Mouse (Mus musculus) midbrain, embryonic 13.5 days (tissue): Measurements from ENCODE around the gene Tssk6. TPM values are rescaled to one million over a fixed set of nuclear protein-coding genes. Genes with fewer than 3 reads are reported as not detected.

ENCODE experiments used
- ATAC-seq: fragments of 200-750 bp; cut with Nextera tagmentation; 2 replicates; pipeline ENCODE4 v1.8.0; 2017; ENCODE audit warnings: mild to moderate bottlenecking, moderate TSS enrichment, moderate library complexity
- H3K27ac ChIP-seq: fragments of 300-500 bp; sonication (generic); 2 replicates; pipeline ENCODE4 v1.5.1; 2015; ENCODE audit warnings: inconsistent platforms, mild to moderate bottlenecking, moderate library complexity
- H3K27me3 ChIP-seq: fragments of 300-500 bp; sonication (generic); 2 replicates; pipeline ENCODE4 v1.6.1; 2015; ENCODE audit warnings: mild to moderate bottlenecking, inconsistent platforms
- H3K36me3 ChIP-seq: fragments of 300-500 bp; sonication (generic); 2 replicates; pipeline ENCODE4 v1.6.1; 2015; ENCODE audit warnings: mild to moderate bottlenecking, inconsistent platforms
- H3K4me1 ChIP-seq: fragments of 300-500 bp; sonication (generic); replicated peaks from 2 replicates; pipeline ENCODE4 v1.6.1; 2015; ENCODE audit warnings: inconsistent platforms
- H3K4me2 ChIP-seq: fragments of 300-500 bp; sonication (generic); replicated peaks from 2 replicates; pipeline ENCODE4 v1.6.1; 2015; ENCODE audit warnings: moderate library complexity, mild to moderate bottlenecking, inconsistent platforms
- H3K4me3 ChIP-seq: fragments of 300-500 bp; sonication (generic); replicated peaks from 2 replicates; pipeline ENCODE4 v1.5.1; 2015; ENCODE audit warnings: mild to moderate bottlenecking, inconsistent platforms
- H3K9ac ChIP-seq: fragments of 300-500 bp; sonication (generic); replicated peaks from 2 replicates; pipeline ENCODE4 v1.6.1; 2015; ENCODE audit warnings: mild to moderate bottlenecking, inconsistent platforms
- H3K9me3 ChIP-seq: fragments of 300-500 bp; sonication (generic); 2 replicates; pipeline ENCODE4 v1.6.1; 2016; ENCODE audit warnings: mild to moderate bottlenecking, inconsistent platforms
- WGBS: fragments of 180-500 bp; shearing (Covaris S2); methylation state at CpG from one replicate; pipeline ENCODE4 v1.1.7; 2015; 5-methylcytosine and 5-hydroxymethylcytosine counted together
- polyA plus RNA-seq: library from polyadenylated mRNA; unstranded; fragments of >200 nt; fragmentation: Nextera tagmentation; extraction: Ambion mirVana; gene quantifications from 2 replicates; pipeline ENCODE4 v1.2.1, GENCODE M21; 2015

Gene Tssk6
- polyA plus RNA-seq, 1 experiment from 2014 or later: 4.1 TPM

- H3K9me3 ChIP-seq: no peaks in the 10 kb centered on the region
- peak overlapping the region; percentile 26 for H3K4me3 ChIP-seq
- peaks cover 10% of the 10 kb centered on the region; the same call in 1 of the 2 replicates for H3K36me3 ChIP-seq
- H3K27ac ChIP-seq: no peak overlapping the region
- H3K27me3 ChIP-seq: peaks cover 75% of the 10 kb centered on the region
- ATAC-seq: no peak
- H3K4me1 ChIP-seq: peaks cover 55% of the 10 kb centered on the region
- WGBS: 7% methylated on average over 24 of the region's 24 CpGs
- H3K9ac ChIP-seq: peak overlapping the region; percentile 30; the same call in 1 of the 2 replicates
- H3K4me2 ChIP-seq: peak overlapping the region; percentile 46
Observed at GRCm38 (mm10) chr8:69888244-69888866, 13.6 kb upstream of the Tssk6 start.

GRCm38 (mm10) chr8:69888902-69889301 is 13.1 kb upstream of the Tssk6 start:
- H3K9ac ChIP-seq: peak overlapping the region; percentile 30; the same call in 1 of the 2 replicates
- peaks cover 61% of the 10 kb centered on the region for H3K4me1 ChIP-seq
- peaks cover 70% of the 10 kb centered on the region for H3K27me3 ChIP-seq
- peak overlapping the region; percentile 46 for H3K4me2 ChIP-seq
- H3K9me3 ChIP-seq: no peaks in the 10 kb centered on the region
- 3% methylated on average over 32 of the region's 32 CpGs for whole genome bisulfite sequencing
- peak overlapping the region; percentile 26 for H3K4me3 ChIP-seq
- no peak for ATAC-seq
- H3K36me3 ChIP-seq: peaks cover 15% of the 10 kb centered on the region
- H3K27ac ChIP-seq: no peak overlapping the region

- peak; percentile 10 for ATAC-seq
- Histone ChIP-seq H3K36me3 (peaks cover 18% of the 10 kb centered on the region), H3K4me3 (no peak overlapping the region), H3K4me2 (0 out of 2 replicates have a peak overlapping the region, but pooled peaks have one; percentile 17), H3K9ac (no peak overlapping the region; the same call in 1 of the 2 replicates), H3K27ac (no peak overlapping the region; the same call in 1 of the 2 replicates), H3K27me3 (peaks cover 50% of the 10 kb centered on the region), H3K9me3 (no peaks in the 10 kb centered on the region), H3K4me1 (peaks cover 78% of the 10 kb centered on the region)
- WGBS: 44% methylated on average over 19 of the region's 19 CpGs
Observed at GRCm38 (mm10) chr8:69890813-69891241, 11.2 kb upstream of the Tssk6 start.

GRCm38 (mm10) chr8:69893863-69894262 is 8.1 kb upstream of the Tssk6 start:
- 0 out of 2 replicates have a peak, but pooled peaks have one; percentile 5 for ATAC-seq
- 22% methylated on average over 17 of the region's 17 CpGs for WGBS
- Histone ChIP-seq H3K9me3 (no peaks in the 10 kb centered on the region), H3K36me3 (peaks cover 22% of the 10 kb centered on the region), H3K4me3 (no peak overlapping the region), H3K27ac (no peak overlapping the region), H3K4me2 (no peak overlapping the region), H3K27me3 (peaks cover 20% of the 10 kb centered on the region), H3K9ac (no peak overlapping the region), H3K4me1 (peaks cover 77% of the 10 kb centered on the region)

- Histone ChIP-seq H3K27me3 (peaks cover 10% of the 10 kb centered on the region), H3K9me3 (no peaks in the 10 kb centered on the region), H3K27ac (no peak overlapping the region), H3K36me3 (peaks cover 22% of the 10 kb centered on the region), H3K4me3 (no peak overlapping the region), H3K9ac (no peak overlapping the region), H3K4me1 (peaks cover 80% of the 10 kb centered on the region), H3K4me2 (no peak overlapping the region)
- ATAC-seq: no peak
- WGBS: 52% methylated on average over 6 of the region's 6 CpGs
Observed at GRCm38 (mm10) chr8:69894836-69895332, 7.1 kb upstream of the Tssk6 start.

- H3K4me1 ChIP-seq: peaks cover 85% of the 10 kb centered on the region
Observed at GRCm38 (mm10) chr8:69895772-69896451, 6.1 kb upstream of the Tssk6 start.

GRCm38 (mm10) chr8:69897857-69898256 is 4.1 kb upstream of the Tssk6 start:
- H3K4me1 ChIP-seq: peaks cover 80% of the 10 kb centered on the region
- ATAC-seq: no peak
- no peak overlapping the region for H3K4me3 ChIP-seq
- no peak overlapping the region for H3K27ac ChIP-seq
- H3K9ac ChIP-seq: no peak overlapping the region
- peaks cover 17% of the 10 kb centered on the region for H3K36me3 ChIP-seq
- WGBS: 85% methylated on average over 6 of the region's 6 CpGs
- no peaks in the 10 kb centered on the region for H3K27me3 ChIP-seq
- no peaks in the 10 kb centered on the region for H3K9me3 ChIP-seq
- no peak overlapping the region for H3K4me2 ChIP-seq

More at GRCm38 (mm10) chr8:69895772-69896451, 6.1 kb upstream of the Tssk6 start:
- Histone ChIP-seq H3K4me2 (no peak overlapping the region), H3K4me3 (no peak overlapping the region), H3K9me3 (no peaks in the 10 kb centered on the region), H3K27me3 (no peaks in the 10 kb centered on the region), H3K9ac (no peak overlapping the region), H3K36me3 (peaks cover 22% of the 10 kb centered on the region), H3K27ac (no peak overlapping the region)
- 79% methylated on average over 4 of the region's 4 CpGs for WGBS
- ATAC-seq: no peak

GRCm38 (mm10) chr8:69899876-69900275 is 2.1 kb upstream of the Tssk6 start:
- ATAC-seq: no peak
- 96% methylated on average over 2 of the region's 2 CpGs for WGBS
- Histone ChIP-seq H3K27me3 (no peaks in the 10 kb centered on the region), H3K36me3 (0 out of 2 replicates have a peak, but pooled peaks cover 4% of the 10 kb centered on the region), H3K4me1 (peaks cover 73% of the 10 kb centered on the region), H3K27ac (no peak overlapping the region), H3K9ac (0 out of 2 replicates have a peak overlapping the region, but pooled peaks have one; percentile 15), H3K4me2 (peak overlapping the region; percentile 98), H3K4me3 (0 out of 2 replicates have a peak overlapping the region, but pooled peaks have one; percentile 76), H3K9me3 (no peaks in the 10 kb centered on the region)

- 0 out of 2 replicates have a peak, but pooled peaks have one; percentile 0 for ATAC-seq
Observed at GRCm38 (mm10) chr8:69900895-69901451, 1.0 kb upstream of the Tssk6 start.

GRCm38 (mm10) chr8:69901484-69902162 is 361 bp upstream of the Tssk6 start:
- Histone ChIP-seq H3K4me2 (peak overlapping the region; percentile 98), H3K9me3 (no peaks in the 10 kb centered on the region), H3K27ac (peak overlapping the region; percentile 88), H3K27me3 (no peaks in the 10 kb centered on the region), H3K4me1 (peaks cover 60% of the 10 kb centered on the region), H3K9ac (peak overlapping the region; percentile 81), H3K36me3 (0 out of 2 replicates have a peak, but pooled peaks cover 2% of the 10 kb centered on the region), H3K4me3 (peak overlapping the region; percentile 76)
- WGBS: 3% methylated on average over 41 of the region's 41 CpGs
- ATAC-seq: peak; percentile 70

More at GRCm38 (mm10) chr8:69900895-69901451, 1.0 kb upstream of the Tssk6 start:
- Histone ChIP-seq H3K9ac (peak overlapping the region; percentile 81), H3K36me3 (0 out of 2 replicates have a peak, but pooled peaks cover 4% of the 10 kb centered on the region), H3K27ac (peak overlapping the region; percentile 88), H3K9me3 (no peaks in the 10 kb centered on the region), H3K4me2 (peak overlapping the region; percentile 98), H3K4me3 (peak overlapping the region; percentile 76), H3K4me1 (peaks cover 62% of the 10 kb centered on the region), H3K27me3 (no peaks in the 10 kb centered on the region)
- 24% methylated on average over 12 of the region's 12 CpGs for WGBS

GRCm38 (mm10) chr8:69903063-69903542 is 1.1 kb downstream of the Tssk6 start:
- Histone ChIP-seq H3K4me2 (peak overlapping the region; percentile 98), H3K9ac (peak overlapping the region; percentile 76), H3K4me3 (peak overlapping the region; percentile 76), H3K27me3 (no peaks in the 10 kb centered on the region), H3K9me3 (no peaks in the 10 kb centered on the region), H3K27ac (peak overlapping the region; percentile 80), H3K4me1 (peaks cover 47% of the 10 kb centered on the region), H3K36me3 (peaks cover 7% of the 10 kb centered on the region)
- ATAC-seq: peak; percentile 91
- WGBS: under 1% methylated on average over 43 of the region's 45 CpGs
